Mouse (Mus musculus): ENCODE data around the gene Fgfr2. TPM values are rescaled to one million over a fixed set of nuclear protein-coding genes. Genes with fewer than 3 reads are reported as not detected.

Gene Fgfr2
- polyA plus RNA-seq, 1 experiment from 2014 or later, result 24.1 TPM

- no peaks in the 10 kb centered on the region for H3K4me1 ChIP-seq (ENCODE audit: control insufficient read depth, insufficient read depth, low read depth, low read length)
- H3K4me2 ChIP-seq (ENCODE audit: low read length), result no peak overlapping the region
- WGBS, result 96% methylated on average over 6 of the region's 6 CpGs
- H3K9ac ChIP-seq (ENCODE audit: low read depth, low read length), result no peak overlapping the region
- H3K9me3 ChIP-seq (ENCODE audit: control insufficient read depth, low read length), result no peaks in the 10 kb centered on the region
- no peak for ATAC-seq
- H3K36me3 ChIP-seq (ENCODE audit: control insufficient read depth, insufficient read depth, low read length), result no peaks in the 10 kb centered on the region
- peak overlapping the region; percentile 72 for H3K27ac ChIP-seq (ENCODE audit: low read depth, low read length)
- H3K27me3 ChIP-seq (replicated peaks; ENCODE audit: control insufficient read depth, insufficient read depth, low read length), result no peaks in the 10 kb centered on the region
- no peak overlapping the region for H3K4me3 ChIP-seq (ENCODE audit: low read length)
Observed at GRCm38 (mm10) chr7:132760589-132761180, 362.5 kb downstream of the Fgfr2 start.

GRCm38 (mm10) chr7:132759926-132760325 is 363.2 kb downstream of the Fgfr2 start:
- H3K27ac ChIP-seq (ENCODE audit: low read depth, low read length), result peak overlapping the region; percentile 72
- peak; percentile 63; the same call in 1 of the 2 replicates for ATAC-seq
- H3K9me3 ChIP-seq (ENCODE audit: control insufficient read depth, low read length), result no peaks in the 10 kb centered on the region
- no peaks in the 10 kb centered on the region for H3K27me3 ChIP-seq (replicated peaks; ENCODE audit: control insufficient read depth, insufficient read depth, low read length)
- 54% methylated on average over 6 of the region's 6 CpGs for WGBS
- no peak overlapping the region for H3K4me3 ChIP-seq (ENCODE audit: low read length)
- H3K9ac ChIP-seq (ENCODE audit: low read depth, low read length), result no peak overlapping the region
- peaks cover 3% of the 10 kb centered on the region for H3K4me1 ChIP-seq (ENCODE audit: control insufficient read depth, insufficient read depth, low read depth, low read length)
- no peak overlapping the region for H3K4me2 ChIP-seq (ENCODE audit: low read length)
- H3K36me3 ChIP-seq (ENCODE audit: control insufficient read depth, insufficient read depth, low read length), result no peaks in the 10 kb centered on the region

- Histone ChIP-seq H3K4me1 (ENCODE audit: control insufficient read depth, insufficient read depth, low read depth, low read length) (peaks cover 8% of the 10 kb centered on the region), H3K4me2 (ENCODE audit: low read length) (no peak overlapping the region), H3K9me3 (ENCODE audit: control insufficient read depth, low read length) (no peaks in the 10 kb centered on the region), H3K36me3 (ENCODE audit: control insufficient read depth, insufficient read depth, low read length) (no peaks in the 10 kb centered on the region), H3K4me3 (ENCODE audit: low read length) (no peak overlapping the region), H3K9ac (ENCODE audit: low read depth, low read length) (no peak overlapping the region), H3K27me3 (replicated peaks; ENCODE audit: control insufficient read depth, insufficient read depth, low read length) (no peaks in the 10 kb centered on the region), H3K27ac (ENCODE audit: low read depth, low read length) (peak overlapping the region; percentile 27; the same call in 1 of the 2 replicates)
- 0 out of 2 replicates have a peak, but pooled peaks have one; percentile 32 for ATAC-seq
- WGBS, result 79% methylated on average over 22 of the region's 22 CpGs
Observed at GRCm38 (mm10) chr7:132759405-132759891, 363.7 kb downstream of the Fgfr2 start.

GRCm38 (mm10) chr7:132758875-132759274 is 364.3 kb downstream of the Fgfr2 start:
- 68% methylated on average over 5 of the region's 5 CpGs for WGBS
- no peak overlapping the region for H3K27ac ChIP-seq (ENCODE audit: low read depth, low read length)
- H3K36me3 ChIP-seq (ENCODE audit: control insufficient read depth, insufficient read depth, low read length), result no peaks in the 10 kb centered on the region
- H3K4me2 ChIP-seq (ENCODE audit: low read length), result no peak overlapping the region
- H3K4me1 ChIP-seq (ENCODE audit: control insufficient read depth, insufficient read depth, low read depth, low read length), result peaks cover 14% of the 10 kb centered on the region
- H3K4me3 ChIP-seq (ENCODE audit: low read length), result no peak overlapping the region
- H3K9me3 ChIP-seq (ENCODE audit: control insufficient read depth, low read length), result no peaks in the 10 kb centered on the region
- peak; percentile 41; the same call in 1 of the 2 replicates for ATAC-seq
- H3K9ac ChIP-seq (ENCODE audit: low read depth, low read length), result no peak overlapping the region
- H3K27me3 ChIP-seq (replicated peaks; ENCODE audit: control insufficient read depth, insufficient read depth, low read length), result no peaks in the 10 kb centered on the region

GRCm38 (mm10) chr7:132756325-132756724 is 366.8 kb downstream of the Fgfr2 start:
- 94% methylated on average over 5 of the region's 5 CpGs for WGBS
- H3K27ac ChIP-seq (ENCODE audit: low read depth, low read length), result no peak overlapping the region
- H3K9ac ChIP-seq (ENCODE audit: low read depth, low read length), result no peak overlapping the region
- no peak for ATAC-seq
- no peak overlapping the region for H3K4me2 ChIP-seq (ENCODE audit: low read length)
- H3K9me3 ChIP-seq (ENCODE audit: control insufficient read depth, low read length), result no peaks in the 10 kb centered on the region
- no peaks in the 10 kb centered on the region for H3K27me3 ChIP-seq (replicated peaks; ENCODE audit: control insufficient read depth, insufficient read depth, low read length)
- H3K4me3 ChIP-seq (ENCODE audit: low read length), result no peak overlapping the region
- peaks cover 22% of the 10 kb centered on the region for H3K4me1 ChIP-seq (ENCODE audit: control insufficient read depth, insufficient read depth, low read depth, low read length)
- H3K36me3 ChIP-seq (ENCODE audit: control insufficient read depth, insufficient read depth, low read length), result no peaks in the 10 kb centered on the region

- peaks cover 22% of the 10 kb centered on the region for H3K4me1 ChIP-seq (ENCODE audit: control insufficient read depth, insufficient read depth, low read depth, low read length)
- no peak overlapping the region for H3K9ac ChIP-seq (ENCODE audit: low read depth, low read length)
- ATAC-seq, result peak; percentile 57; the same call in 1 of the 2 replicates
- no peaks in the 10 kb centered on the region for H3K36me3 ChIP-seq (ENCODE audit: control insufficient read depth, insufficient read depth, low read length)
- 52% methylated on average over 3 of the region's 3 CpGs for WGBS
- H3K4me2 ChIP-seq (ENCODE audit: low read length), result no peak overlapping the region
- peak overlapping the region; percentile 52 for H3K27ac ChIP-seq (ENCODE audit: low read depth, low read length)
- no peak overlapping the region for H3K4me3 ChIP-seq (ENCODE audit: low read length)
- H3K27me3 ChIP-seq (replicated peaks; ENCODE audit: control insufficient read depth, insufficient read depth, low read length), result no peaks in the 10 kb centered on the region
- no peaks in the 10 kb centered on the region for H3K9me3 ChIP-seq (ENCODE audit: control insufficient read depth, low read length)
Observed at GRCm38 (mm10) chr7:132754389-132754750, 368.8 kb downstream of the Fgfr2 start.

- 36% methylated on average over 4 of the region's 4 CpGs for WGBS
- peak; percentile 74 for ATAC-seq
Observed at GRCm38 (mm10) chr7:132753518-132754388, 369.4 kb downstream of the Fgfr2 start.

GRCm38 (mm10) chr7:132751716-132752115 is 371.4 kb downstream of the Fgfr2 start:
- WGBS, result 70% methylated on average over 2 of the region's 2 CpGs
- no peak for ATAC-seq

More at GRCm38 (mm10) chr7:132753518-132754388, 369.4 kb downstream of the Fgfr2 start:
- no peaks in the 10 kb centered on the region for H3K27me3 ChIP-seq (replicated peaks; ENCODE audit: control insufficient read depth, insufficient read depth, low read length)
- H3K4me3 ChIP-seq (ENCODE audit: low read length), result no peak overlapping the region
- peaks cover 22% of the 10 kb centered on the region for H3K4me1 ChIP-seq (ENCODE audit: control insufficient read depth, insufficient read depth, low read depth, low read length)
- H3K9ac ChIP-seq (ENCODE audit: low read depth, low read length), result no peak overlapping the region
- H3K4me2 ChIP-seq (ENCODE audit: low read length), result no peak overlapping the region
- H3K36me3 ChIP-seq (ENCODE audit: control insufficient read depth, insufficient read depth, low read length), result no peaks in the 10 kb centered on the region
- peak overlapping the region; percentile 52 for H3K27ac ChIP-seq (ENCODE audit: low read depth, low read length)
- no peaks in the 10 kb centered on the region for H3K9me3 ChIP-seq (ENCODE audit: control insufficient read depth, low read length)

GRCm38 (mm10) chr7:132749504-132749903 is 373.6 kb downstream of the Fgfr2 start:
- no peaks in the 10 kb centered on the region for H3K27me3 ChIP-seq (replicated peaks; ENCODE audit: control insufficient read depth, insufficient read depth, low read length)
- no peak overlapping the region for H3K27ac ChIP-seq (ENCODE audit: low read depth, low read length)
- no peaks in the 10 kb centered on the region for H3K9me3 ChIP-seq (ENCODE audit: control insufficient read depth, low read length)
- H3K4me3 ChIP-seq (ENCODE audit: low read length), result no peak overlapping the region
- H3K4me1 ChIP-seq (ENCODE audit: control insufficient read depth, insufficient read depth, low read depth, low read length), result peaks cover 15% of the 10 kb centered on the region
- ATAC-seq, result no peak
- H3K4me2 ChIP-seq (ENCODE audit: low read length), result no peak overlapping the region
- WGBS, result 92% methylated on average over 11 of the region's 11 CpGs
- no peaks in the 10 kb centered on the region for H3K36me3 ChIP-seq (ENCODE audit: control insufficient read depth, insufficient read depth, low read length)
- H3K9ac ChIP-seq (ENCODE audit: low read depth, low read length), result no peak overlapping the region

More at GRCm38 (mm10) chr7:132751716-132752115, 371.4 kb downstream of the Fgfr2 start:
- peaks cover 22% of the 10 kb centered on the region for H3K4me1 ChIP-seq (ENCODE audit: control insufficient read depth, insufficient read depth, low read depth, low read length)
- no peaks in the 10 kb centered on the region for H3K9me3 ChIP-seq (ENCODE audit: control insufficient read depth, low read length)
- no peak overlapping the region for H3K27ac ChIP-seq (ENCODE audit: low read depth, low read length)
- H3K4me2 ChIP-seq (ENCODE audit: low read length), result no peak overlapping the region
- H3K4me3 ChIP-seq (ENCODE audit: low read length), result no peak overlapping the region
- no peaks in the 10 kb centered on the region for H3K27me3 ChIP-seq (replicated peaks; ENCODE audit: control insufficient read depth, insufficient read depth, low read length)
- H3K36me3 ChIP-seq (ENCODE audit: control insufficient read depth, insufficient read depth, low read length), result no peaks in the 10 kb centered on the region
- no peak overlapping the region for H3K9ac ChIP-seq (ENCODE audit: low read depth, low read length)
